Mouse (Mus musculus) midbrain, embryonic 11.5 days (tissue): ENCODE measurements at regions not wholly inside any gene's neighbourhood (a gene's known extent, or its start where the extent isn't known, plus 50 kb on each side); places are given as distances from the start of the nearest gene placed in this dataset.

ENCODE experiments used
- ATAC-seq: fragments of 200-750 bp; cut with Nextera tagmentation; 2 replicates; pipeline ENCODE4 v1.8.0; 2017; ENCODE audit warnings: moderate TSS enrichment, moderate library complexity; ENCODE audit not compliant: low FRiP score
- DNase-seq: peaks from one replicate; pipeline ENCODE4 v3.0.0; 2015; ENCODE audit warnings: low spot score; ENCODE audit errors: missing footprints
- H3K27ac ChIP-seq: fragments of 300-500 bp; sonication (generic); 2 replicates; pipeline ENCODE4 v1.5.1; 2014; ENCODE audit warnings: low read depth, low read length
- H3K27me3 ChIP-seq: fragments of 300-500 bp; sonication (generic); 2 replicates; pipeline ENCODE4 v1.6.1; 2014; ENCODE audit warnings: mild to moderate bottlenecking, low read length, moderate library complexity, mixed read lengths; ENCODE audit not compliant: control insufficient read depth, insufficient read depth
- H3K36me3 ChIP-seq: fragments of 300-500 bp; sonication (generic); 2 replicates; pipeline ENCODE4 v1.6.1; 2014; ENCODE audit warnings: mild to moderate bottlenecking, low read length, moderate library complexity, mixed read lengths; ENCODE audit not compliant: control insufficient read depth, insufficient read depth
- H3K4me1 ChIP-seq: fragments of 300-500 bp; sonication (generic); 2 replicates; pipeline ENCODE4 v1.6.1; 2014; ENCODE audit warnings: low read length; ENCODE audit not compliant: control insufficient read depth, insufficient read depth
- H3K4me2 ChIP-seq: fragments of 300-500 bp; sonication (generic); 2 replicates; pipeline ENCODE4 v1.6.1; 2014; ENCODE audit warnings: mild to moderate bottlenecking, moderate library complexity
- H3K4me3 ChIP-seq: fragments of 300-500 bp; sonication (generic); 2 replicates; pipeline ENCODE4 v1.5.1; 2014; ENCODE audit warnings: low read depth, low read length
- H3K9ac ChIP-seq: fragments of 300-500 bp; sonication (generic); 2 replicates; pipeline ENCODE4 v1.6.1; 2014; ENCODE audit warnings: low read length
- H3K9me3 ChIP-seq: fragments of 300-500 bp; sonication (generic); 2 replicates; pipeline ENCODE4 v1.6.1; 2016; ENCODE audit warnings: low read length; ENCODE audit not compliant: control insufficient read depth
- WGBS: fragments of 180-500 bp; shearing (Covaris S2); extraction: QIAGEN DNeasy Blood & Tissue Kit; methylation state at CpG from one replicate; pipeline ENCODE4 v1.1.7; 2014; 5-methylcytosine and 5-hydroxymethylcytosine counted together

DNA sequence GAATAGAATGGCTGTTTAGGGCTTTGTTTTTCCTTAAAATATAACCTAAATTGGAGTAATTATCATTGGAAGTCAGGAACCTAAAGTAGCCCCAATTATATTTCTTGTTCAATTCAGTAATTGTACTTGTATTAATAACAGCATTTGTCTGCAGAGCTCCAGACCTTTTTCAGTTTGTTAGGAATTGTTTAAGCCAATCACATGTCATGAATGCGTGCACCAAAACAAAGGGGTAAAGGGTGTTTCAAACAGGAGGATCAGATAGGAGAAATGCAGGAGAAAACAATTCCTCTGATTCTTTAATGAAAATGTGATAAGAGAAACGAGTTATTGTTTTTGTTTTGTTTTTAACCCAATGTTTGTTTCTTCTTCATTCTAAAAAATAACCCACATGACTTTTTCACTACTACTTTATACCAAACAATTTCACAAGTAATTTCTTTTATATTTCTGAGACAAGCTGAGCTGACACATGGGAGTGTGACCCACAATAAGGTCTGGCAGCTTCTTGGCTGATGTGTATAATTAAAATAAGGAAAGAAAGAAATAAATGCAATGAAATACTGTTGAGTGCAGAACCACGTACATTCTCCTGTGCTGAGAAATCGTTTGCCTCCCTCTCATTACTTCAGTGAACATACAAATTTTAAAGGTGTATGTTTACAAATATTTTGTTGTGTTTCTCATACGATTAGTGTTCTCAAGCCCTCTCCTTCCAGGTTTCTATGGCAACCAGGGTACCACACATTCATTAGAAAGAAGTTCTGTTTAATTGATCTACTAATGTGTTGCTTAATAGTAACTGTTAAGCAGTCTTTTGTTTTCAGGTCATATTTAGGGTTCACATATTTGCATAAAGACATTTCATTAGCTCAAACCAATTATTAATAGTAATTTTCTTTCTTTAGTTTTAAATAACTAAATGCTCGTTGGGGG is 397.7 kb downstream of the Isl1 start:
- ATAC-seq, result no peak
- Histone ChIP-seq H3K4me2 (no peak overlapping the region), H3K4me1 (no peaks in the 10 kb centered on the region), H3K9me3 (no peaks in the 10 kb centered on the region), H3K27ac (no peak overlapping the region), H3K27me3 (no peaks in the 10 kb centered on the region), H3K4me3 (no peak overlapping the region), H3K9ac (no peak overlapping the region), H3K36me3 (no peaks in the 10 kb centered on the region)
- WGBS, result 75% methylated on average over 6 of the region's 6 CpGs
- DNase-seq, result no peak

- H3K27me3 ChIP-seq, result no peaks in the 10 kb centered on the region
- H3K9me3 ChIP-seq, result no peaks in the 10 kb centered on the region
- H3K9ac ChIP-seq, result no peak overlapping the region
- H3K4me3 ChIP-seq, result no peak overlapping the region
- 43% methylated on average over 8 of the region's 8 CpGs for WGBS
- no peak for DNase-seq
- no peak overlapping the region for H3K27ac ChIP-seq
- no peaks in the 10 kb centered on the region for H3K36me3 ChIP-seq
- no peak overlapping the region for H3K4me2 ChIP-seq
- ATAC-seq, result peak; percentile 71
- H3K4me1 ChIP-seq, result no peaks in the 10 kb centered on the region
Measured at GRCm38 (mm10) chr13:115910866-115911449, 398.5 kb downstream of the Isl1 start.

DNA sequence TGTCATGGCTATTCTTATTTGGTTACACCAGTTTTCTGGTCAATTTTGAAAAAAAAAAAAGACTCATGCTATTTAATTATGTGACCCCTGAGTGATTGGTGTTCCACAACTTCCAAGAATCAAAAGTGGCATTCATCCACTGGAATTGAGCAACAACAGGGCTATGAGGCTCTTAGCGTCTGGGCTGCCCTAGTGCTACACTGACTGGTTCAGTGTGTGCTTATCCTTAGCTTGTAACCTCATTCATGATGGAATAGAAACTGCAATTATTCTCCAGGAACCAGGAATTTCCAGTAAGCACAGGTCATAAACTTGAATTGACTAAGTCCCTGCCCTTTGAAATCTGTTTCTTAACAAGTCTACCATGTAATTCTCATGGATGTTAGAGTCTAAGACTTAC is 428.9 kb downstream of the Isl1 start:
- H3K27ac ChIP-seq, result no peak overlapping the region
- no peak for ATAC-seq
- no peak overlapping the region for H3K4me2 ChIP-seq
- no peaks in the 10 kb centered on the region for H3K36me3 ChIP-seq
- H3K4me3 ChIP-seq, result no peak overlapping the region
- no peaks in the 10 kb centered on the region for H3K9me3 ChIP-seq
- no peaks in the 10 kb centered on the region for H3K4me1 ChIP-seq
- H3K9ac ChIP-seq, result no peak overlapping the region
- no peaks in the 10 kb centered on the region for H3K27me3 ChIP-seq
- WGBS, result 88% methylated on average over 1 of the region's 1 CpGs
- no peak for DNase-seq

- H3K4me1 ChIP-seq, result no peaks in the 10 kb centered on the region
- H3K36me3 ChIP-seq, result no peaks in the 10 kb centered on the region
- no peak overlapping the region for H3K9ac ChIP-seq
- H3K9me3 ChIP-seq, result no peaks in the 10 kb centered on the region
- no peak overlapping the region for H3K4me2 ChIP-seq
- no peak for DNase-seq
- no peaks in the 10 kb centered on the region for H3K27me3 ChIP-seq
- no peak overlapping the region for H3K4me3 ChIP-seq
- ATAC-seq, result no peak
- no peak overlapping the region for H3K27ac ChIP-seq
- 70% methylated on average over 3 of the region's 3 CpGs for WGBS
Measured at GRCm38 (mm10) chr13:115860480-115860879, 449.0 kb downstream of the Isl1 start.

GRCm38 (mm10) chr13:115856632-115857031 is 452.9 kb downstream of the Isl1 start:
- H3K4me2 ChIP-seq, result no peak overlapping the region
- H3K27ac ChIP-seq, result no peak overlapping the region
- DNase-seq (no peak), ATAC-seq (no peak)
- 77% methylated on average over 4 of the region's 4 CpGs for WGBS
- no peaks in the 10 kb centered on the region for H3K4me1 ChIP-seq
- no peaks in the 10 kb centered on the region for H3K9me3 ChIP-seq
- no peak overlapping the region for H3K9ac ChIP-seq
- no peak overlapping the region for H3K4me3 ChIP-seq
- no peaks in the 10 kb centered on the region for H3K36me3 ChIP-seq
- H3K27me3 ChIP-seq, result no peaks in the 10 kb centered on the region

DNA sequence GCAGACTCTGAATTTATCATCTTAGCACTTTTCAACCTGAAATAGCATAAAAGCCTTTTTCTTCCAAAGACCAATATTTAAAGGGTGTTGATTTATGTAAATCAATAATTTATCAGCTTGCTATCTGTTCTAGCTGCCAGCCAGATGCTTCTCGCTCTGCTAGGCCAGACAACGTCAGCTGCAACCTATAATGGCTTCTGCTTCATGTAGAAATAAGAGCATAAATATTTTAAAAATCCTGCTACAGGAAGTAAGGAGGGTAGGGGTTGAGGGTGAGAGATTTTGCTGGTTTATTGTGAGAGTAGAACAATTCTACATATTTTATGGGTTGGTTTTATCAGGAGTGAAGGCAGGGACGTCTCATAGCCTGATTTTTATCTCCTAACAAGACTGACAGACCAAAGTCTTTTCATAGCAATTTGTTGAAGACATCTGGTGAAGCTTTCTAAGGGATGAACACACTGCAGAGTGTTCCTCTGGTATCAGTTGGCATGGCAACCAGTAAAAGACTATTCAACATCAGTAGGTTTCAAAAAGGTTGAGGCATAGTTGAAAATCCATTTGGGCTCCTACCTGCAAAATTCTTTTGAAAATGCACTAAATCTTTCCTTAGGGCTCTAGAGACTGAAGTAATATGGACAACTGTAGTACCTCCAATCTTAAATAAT is 456.7 kb downstream of the Isl1 start:
- Histone ChIP-seq H3K9me3 (no peaks in the 10 kb centered on the region), H3K27ac (no peak overlapping the region), H3K4me1 (no peaks in the 10 kb centered on the region), H3K4me3 (no peak overlapping the region), H3K4me2 (no peak overlapping the region), H3K27me3 (no peaks in the 10 kb centered on the region), H3K36me3 (no peaks in the 10 kb centered on the region), H3K9ac (no peak overlapping the region)
- DNase-seq (no peak), ATAC-seq (no peak)
- WGBS, result 63% methylated on average over 3 of the region's 3 CpGs

DNA sequence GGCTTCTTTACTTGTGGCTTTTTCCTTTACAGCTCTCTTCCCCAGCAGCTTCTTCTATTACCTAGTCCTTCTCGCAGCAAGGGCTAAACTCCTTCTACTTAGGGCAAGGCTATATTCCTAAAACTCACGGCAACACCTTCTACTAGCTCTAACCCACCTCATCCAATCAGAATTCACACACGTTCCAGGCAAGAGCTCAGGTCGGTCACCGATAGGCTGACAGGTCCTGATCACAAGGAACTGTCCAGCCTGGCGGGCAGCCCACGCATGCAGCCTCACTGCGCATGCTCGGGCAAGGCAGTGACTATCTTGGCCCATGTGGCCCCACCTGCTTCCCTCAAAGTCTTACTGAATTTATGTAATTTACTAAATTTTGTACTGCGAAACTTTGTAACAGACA is 466.4 kb downstream of the Isl1 start:
- DNase-seq, result no peak
- no peaks in the 10 kb centered on the region for H3K36me3 ChIP-seq
- H3K4me3 ChIP-seq, result no peak overlapping the region
- WGBS, result 59% methylated on average over 10 of the region's 10 CpGs
- H3K4me1 ChIP-seq, result no peaks in the 10 kb centered on the region
- ATAC-seq, result no peak
- H3K27ac ChIP-seq, result no peak overlapping the region
- H3K9me3 ChIP-seq, result no peaks in the 10 kb centered on the region
- no peak overlapping the region for H3K9ac ChIP-seq
- no peak overlapping the region for H3K4me2 ChIP-seq
- no peaks in the 10 kb centered on the region for H3K27me3 ChIP-seq

DNA sequence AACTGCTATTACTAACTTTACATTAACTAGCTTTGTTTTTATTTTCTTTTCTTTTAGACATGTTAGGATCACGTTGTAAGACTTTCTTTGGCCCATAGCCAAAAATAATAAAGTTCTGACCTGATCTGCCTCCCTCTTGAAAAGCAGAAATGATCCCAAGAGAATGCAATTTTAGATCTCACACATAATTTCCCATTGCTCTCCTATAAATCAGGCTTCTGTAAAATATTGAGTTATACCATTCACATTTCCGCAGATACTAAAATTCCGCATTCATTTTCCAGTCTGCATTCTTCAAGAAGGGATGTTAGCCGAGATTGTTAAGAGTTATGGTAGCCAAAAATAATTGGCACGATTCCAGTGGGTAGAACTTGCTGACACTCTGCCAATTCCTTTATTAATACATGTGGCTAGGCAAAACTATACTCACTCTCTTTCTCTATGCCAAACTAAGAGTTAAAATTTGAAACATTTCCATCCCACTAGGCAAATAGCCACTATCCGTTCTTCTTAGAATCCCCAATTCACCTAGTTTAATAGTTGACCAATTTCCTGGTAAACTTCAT is 473.2 kb downstream of the Isl1 start:
- Histone ChIP-seq H3K9ac (no peak overlapping the region), H3K27ac (no peak overlapping the region), H3K9me3 (no peaks in the 10 kb centered on the region), H3K4me1 (no peaks in the 10 kb centered on the region), H3K36me3 (no peaks in the 10 kb centered on the region), H3K27me3 (no peaks in the 10 kb centered on the region), H3K4me2 (no peak overlapping the region), H3K4me3 (no peak overlapping the region)
- ATAC-seq (no peak), DNase-seq (no peak)
- WGBS, result 87% methylated on average over 6 of the region's 6 CpGs

- H3K27ac ChIP-seq, result no peak overlapping the region
- no peak for DNase-seq
- no peak overlapping the region for H3K4me2 ChIP-seq
- H3K4me1 ChIP-seq, result no peaks in the 10 kb centered on the region
- H3K9ac ChIP-seq, result no peak overlapping the region
- ATAC-seq, result no peak
- WGBS, result 84% methylated on average over 6 of the region's 6 CpGs
- H3K4me3 ChIP-seq, result no peak overlapping the region
- no peaks in the 10 kb centered on the region for H3K9me3 ChIP-seq
- no peaks in the 10 kb centered on the region for H3K27me3 ChIP-seq
- H3K36me3 ChIP-seq, result no peaks in the 10 kb centered on the region
Measured at GRCm38 (mm10) chr13:115825191-115825590, 484.3 kb downstream of the Isl1 start.
